Mouse (Mus musculus) heart, adult 2 months (tissue): ENCODE results near the gene Rab30. TPM values are rescaled to one million over a fixed set of nuclear protein-coding genes. Genes with fewer than 3 reads are reported as not detected.
A peak's percentile ranks its signal among the peaks of the same experiment; 100 is the strongest.

Experiments
- DNase-seq, 2 experiments: peaks; one replicate each; pipeline ENCODE4 v3.0.0; 2021
- H3K27ac ChIP-seq: fragments of 200-600 bp; 2 replicates; pipeline ENCODE4 v1.8.1; 2022
- H3K27me3 ChIP-seq: fragments of 200-500 bp; 2 replicates; pipeline ENCODE4 v1.6.1; 2012; ENCODE audit warnings: mild to moderate bottlenecking, low read length, inconsistent platforms, mixed read lengths; ENCODE audit not compliant: control insufficient read depth, insufficient read depth
- H3K36me3 ChIP-seq: fragments of 200-500 bp; 2 replicates; pipeline ENCODE4 v1.6.1; 2012; ENCODE audit warnings: low read length, inconsistent platforms; ENCODE audit not compliant: control insufficient read depth, insufficient read depth
- H3K4me1 ChIP-seq: fragments of 200-500 bp; 2 replicates; pipeline ENCODE4 v1.6.1; 2011; ENCODE audit warnings: low read length; ENCODE audit not compliant: control insufficient read depth, insufficient read depth
- H3K4me3 ChIP-seq: fragments of 200-600 bp; 2 replicates; pipeline ENCODE4 v1.8.1; 2022
- H3K79me2 ChIP-seq: fragments of 200-500 bp; replicated peaks from 2 replicates; pipeline ENCODE4 v1.6.1; 2012; ENCODE audit warnings: mild to moderate bottlenecking, inconsistent platforms, low read length, moderate library complexity, mixed read lengths; ENCODE audit not compliant: control insufficient read depth, insufficient read depth
- H3K9ac ChIP-seq: fragments of 200-500 bp; 2 replicates; pipeline ENCODE4 v1.6.1; 2012; ENCODE audit warnings: low read depth, mild to moderate bottlenecking, control low read depth, inconsistent platforms, low read length, mixed read lengths
- CTCF ChIP-seq: fragments of 200-600 bp; IDR thresholded peaks from 2 replicates; pipeline ENCODE4 v1.8.1; 2022; ENCODE audit warnings: antibody characterized with exemption, mild to moderate bottlenecking, moderate library complexity
- EP300 ChIP-seq: fragments of 200-500 bp; IDR thresholded peaks from 2 replicates; pipeline ENCODE4 v1.6.1; 2011; ENCODE audit warnings: low read depth, low read length, control low read depth; ENCODE audit not compliant: insufficient read depth
- POLR2A ChIP-seq: fragments of 200-500 bp; IDR thresholded peaks from 2 replicates; pipeline ENCODE4 v1.6.1; 2011; ENCODE audit warnings: mild to moderate bottlenecking, low read depth, low read length, control low read depth; ENCODE audit not compliant: insufficient read depth
- WGBS: fragments of 180-500 bp; shearing (Covaris S2); methylation state at CpG from one replicate; pipeline ENCODE4 v1.1.7; 2018; 5-methylcytosine and 5-hydroxymethylcytosine counted together
- intact Hi-C: fragments of 180-260 bp; cut with DNase I; formaldehyde crosslinking; loops from one replicate; pipeline ENCODE4 v1.15.1; 2025
- polyA plus RNA-seq: library from polyadenylated mRNA; depleted of rRNA; stranded (reverse); fragments of >200 nt; gene quantifications from 2 replicates; pipeline ENCODE4 v1.2.3, GENCODE M21; 2012
- total RNA-seq, 2 experiments: library from RNA; stranded (reverse); gene quantifications; 2 replicates each; pipeline ENCODE4 v1.2.3; 2021

Gene Rab30
- total and polyA plus RNA-seq, 3 experiments = 2.8 to 22.5 (median 10.8) TPM

- intact Hi-C loops = no loop called here
- Histone ChIP-seq H3K36me3 (no peaks in the 10 kb centered on the region), H3K9ac (no peak overlapping the region), H3K4me1 (no peaks in the 10 kb centered on the region), H3K27ac (no peak overlapping the region), H3K79me2 (no peaks in the 10 kb centered on the region), H3K4me3 (no peak overlapping the region), H3K27me3 (no peaks in the 10 kb centered on the region)
- WGBS = 86% methylated on average over 2 of the region's 2 CpGs
- no peak for DNase-seq
- TF ChIP-seq POLR2A (no peak), EP300 (no peak), CTCF (no peak)
Measured at GRCm38 (mm10) chr7:92842254-92842653, 100.9 kb downstream of the Rab30 start.

DNA sequence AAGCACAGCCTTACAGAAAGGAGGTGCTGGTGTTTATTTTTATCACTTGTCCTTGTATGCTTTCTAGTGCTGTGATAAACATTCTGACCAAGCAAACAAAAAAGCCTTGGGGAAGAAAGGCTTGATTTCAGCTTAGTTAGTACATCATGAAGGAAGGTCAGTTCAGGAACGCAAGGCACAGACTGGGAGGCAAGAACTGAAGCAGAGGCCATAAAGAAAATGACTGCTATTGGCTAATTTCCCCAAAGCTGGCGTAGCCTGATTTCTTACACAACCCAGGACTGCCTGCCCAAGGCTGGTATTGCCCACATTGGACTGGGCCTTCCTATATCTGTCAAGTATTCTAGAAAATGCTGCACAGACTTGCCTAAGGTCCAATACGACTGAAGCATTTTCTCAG is 106.8 kb downstream of the Rab30 start:
- intact Hi-C loops = no loop called here
- H3K36me3 ChIP-seq = no peaks in the 10 kb centered on the region
- WGBS = 88% methylated on average over 3 of the region's 3 CpGs
- no peak for DNase-seq
- H3K27me3 ChIP-seq = no peaks in the 10 kb centered on the region
- no peak overlapping the region for H3K27ac ChIP-seq
- H3K4me1 ChIP-seq = no peaks in the 10 kb centered on the region; the same call in 1 of the 2 replicates
- TF ChIP-seq EP300 = no peak
- no peak for TF ChIP-seq POLR2A
- TF ChIP-seq CTCF = no peak
- H3K79me2 ChIP-seq = no peaks in the 10 kb centered on the region
- no peak overlapping the region for H3K4me3 ChIP-seq
- H3K9ac ChIP-seq = no peak overlapping the region

- Histone ChIP-seq H3K36me3 (no peaks in the 10 kb centered on the region), H3K27me3 (no peaks in the 10 kb centered on the region), H3K9ac (no peak overlapping the region), H3K79me2 (no peaks in the 10 kb centered on the region), H3K27ac (no peak overlapping the region), H3K4me1 (no peaks in the 10 kb centered on the region), H3K4me3 (no peak overlapping the region)
- 34% methylated on average over 2 of the region's 2 CpGs for WGBS
- intact Hi-C loops = loop anchor here (2.0 to 5.0 kb wide), 2 partner anchors 236 to 764 kb away; no protein-coding TSS in a partner anchor
- DNase-seq = no peak
- TF ChIP-seq CTCF (peak; percentile 82), POLR2A (no peak)
Measured at GRCm38 (mm10) chr7:92866526-92866925, 125.1 kb downstream of the Rab30 start.

DNA sequence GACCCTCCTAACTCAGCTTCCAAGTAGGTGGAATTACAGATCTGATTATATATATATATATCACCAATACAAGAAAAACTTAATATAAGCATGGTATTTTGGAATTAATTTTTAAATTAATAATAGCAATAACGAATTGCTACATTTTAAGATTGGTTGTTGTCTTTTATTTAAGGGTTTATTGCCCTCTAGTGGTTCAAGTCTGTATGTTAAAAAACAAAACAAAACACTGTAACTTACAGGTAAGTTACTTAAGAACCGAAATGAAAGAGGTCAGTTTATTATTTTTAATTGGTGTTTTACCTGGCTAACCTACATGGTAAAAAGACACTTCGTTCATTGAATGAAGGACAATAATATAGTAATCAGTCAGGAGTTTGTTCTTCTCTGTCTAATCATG is 128.8 kb downstream of the Rab30 start:
- no peak overlapping the region for H3K9ac ChIP-seq
- no peaks in the 10 kb centered on the region for H3K27me3 ChIP-seq
- no peak for TF ChIP-seq POLR2A
- peak; percentile 71 for TF ChIP-seq CTCF
- 59% methylated on average over 3 of the region's 3 CpGs for WGBS
- intact Hi-C loops = loop anchor here (5.0 kb wide), 1 partner anchor 92 kb away; no protein-coding TSS in a partner anchor
- H3K79me2 ChIP-seq = no peaks in the 10 kb centered on the region
- no peak overlapping the region for H3K27ac ChIP-seq
- no peak for DNase-seq
- no peaks in the 10 kb centered on the region for H3K36me3 ChIP-seq
- no peaks in the 10 kb centered on the region for H3K4me1 ChIP-seq
- no peak overlapping the region for H3K4me3 ChIP-seq

DNA sequence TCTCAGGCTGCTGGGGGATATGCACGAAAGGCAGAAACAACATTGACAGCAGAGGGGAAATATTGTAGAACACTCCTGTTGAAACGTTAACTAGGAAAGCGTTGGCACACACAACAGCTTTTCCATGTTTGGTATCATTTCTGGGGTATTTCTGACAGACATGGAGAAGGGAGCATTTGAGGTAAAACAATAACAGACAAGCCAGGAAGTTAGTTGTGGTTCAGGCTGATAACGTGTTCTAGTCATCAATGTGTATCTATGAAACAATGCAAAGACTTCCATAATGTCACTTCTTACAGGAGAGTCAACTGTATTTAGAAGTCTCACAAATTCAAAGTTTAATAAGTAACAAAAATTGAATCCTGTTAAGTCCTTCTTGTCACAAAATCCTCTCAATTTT is 130.2 kb downstream of the Rab30 start:
- no peaks in the 10 kb centered on the region for H3K27me3 ChIP-seq
- WGBS = 71% methylated on average over 4 of the region's 4 CpGs
- no peak overlapping the region for H3K4me3 ChIP-seq
- H3K9ac ChIP-seq = no peak overlapping the region
- intact Hi-C loops = loop anchor here (5.0 kb wide), 1 partner anchor 91 kb away; no protein-coding TSS in a partner anchor
- DNase-seq = no peak
- H3K79me2 ChIP-seq = no peaks in the 10 kb centered on the region
- no peak overlapping the region for H3K27ac ChIP-seq
- no peaks in the 10 kb centered on the region for H3K4me1 ChIP-seq
- H3K36me3 ChIP-seq = peaks cover 2% of the 10 kb centered on the region; the same call in 1 of the 2 replicates
- TF ChIP-seq CTCF (no peak), EP300 (no peak), POLR2A (no peak)

- no peaks in the 10 kb centered on the region for H3K79me2 ChIP-seq
- H3K9ac ChIP-seq = peak within 1 kb of the TSS; percentile 82
- peak; percentile 66 for TF ChIP-seq EP300
- no peak; the same call in 1 of the 2 replicates for TF ChIP-seq POLR2A
- peak; percentile 91 for TF ChIP-seq CTCF
- intact Hi-C loops = loop anchor here (1.0 to 5.0 kb wide), 4 partner anchors 19 to 221 kb away; no protein-coding TSS in a partner anchor
- H3K36me3 ChIP-seq = peaks cover 2% of the 10 kb centered on the region; the same call in 1 of the 2 replicates
- 0 out of 2 replicates have a peak, but pooled peaks cover 2% of the 10 kb centered on the region for H3K4me1 ChIP-seq
- peak within 1 kb of the TSS; percentile 87 for H3K4me3 ChIP-seq
- DNase-seq = peak; percentile 94 to 96
- H3K27ac ChIP-seq = peak within 1 kb of the TSS; percentile 98
- under 1% methylated on average over 52 of the region's 53 CpGs for WGBS
- H3K27me3 ChIP-seq = no peaks in the 10 kb centered on the region
Measured at GRCm38 (mm10) chr7:92874116-92874675, 132.8 kb downstream of the Rab30 start, which contains the start of the genes Ddias and Prcp. TSS of gene Ddias (minus strand) at chr7:92874247. TSS of gene Prcp (plus strand) at chr7:92874470.
